Mouse (Mus musculus) cerebellum, adult 11 months (tissue): ENCODE measurements at regions not wholly inside any gene's neighbourhood (a gene's known extent, or its start where the extent isn't known, plus 50 kb on each side); places are given as distances from the start of the nearest gene placed in this dataset.

ENCODE experiments used
- DNase-seq: peaks from one replicate; pipeline ENCODE4 v3.0.0; 2022

DNA sequence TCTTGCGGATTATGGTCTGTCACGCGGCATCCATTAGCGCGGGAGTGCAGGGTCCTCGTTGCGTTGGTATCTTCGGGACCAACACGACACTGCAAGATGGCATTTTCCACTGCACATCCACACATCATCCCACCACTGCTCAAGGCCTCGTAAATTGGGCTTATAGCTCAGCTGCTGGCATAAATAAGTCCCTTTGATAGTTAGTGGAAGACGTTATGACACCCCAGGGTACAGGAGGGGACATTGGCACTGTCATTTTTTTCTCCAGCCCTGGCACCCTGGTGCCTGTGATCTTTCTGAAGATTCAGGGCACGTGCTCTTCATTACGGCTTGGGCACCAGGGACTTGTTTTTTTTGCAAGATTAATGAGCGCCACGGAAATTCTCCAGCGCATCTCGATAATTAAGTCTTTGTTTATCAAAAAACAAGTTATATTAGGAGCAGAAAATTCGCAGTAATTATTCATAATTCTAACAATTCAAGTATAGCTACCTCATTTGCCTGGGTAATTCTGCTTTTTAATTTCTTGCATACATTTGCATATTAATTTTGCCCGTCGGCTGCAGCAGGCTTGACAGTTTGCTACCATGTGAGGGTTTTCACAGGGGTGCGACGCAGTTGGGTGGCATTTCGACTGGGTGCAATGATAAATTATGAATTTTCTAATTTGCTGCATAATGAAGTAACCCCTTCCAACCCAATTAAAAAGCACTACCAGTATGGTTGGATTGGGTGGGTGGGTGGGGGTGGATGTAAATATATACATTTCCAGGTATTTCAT lies 119.1 kb downstream of the Vrk1 start:
- DNase-seq = no peak

DNA sequence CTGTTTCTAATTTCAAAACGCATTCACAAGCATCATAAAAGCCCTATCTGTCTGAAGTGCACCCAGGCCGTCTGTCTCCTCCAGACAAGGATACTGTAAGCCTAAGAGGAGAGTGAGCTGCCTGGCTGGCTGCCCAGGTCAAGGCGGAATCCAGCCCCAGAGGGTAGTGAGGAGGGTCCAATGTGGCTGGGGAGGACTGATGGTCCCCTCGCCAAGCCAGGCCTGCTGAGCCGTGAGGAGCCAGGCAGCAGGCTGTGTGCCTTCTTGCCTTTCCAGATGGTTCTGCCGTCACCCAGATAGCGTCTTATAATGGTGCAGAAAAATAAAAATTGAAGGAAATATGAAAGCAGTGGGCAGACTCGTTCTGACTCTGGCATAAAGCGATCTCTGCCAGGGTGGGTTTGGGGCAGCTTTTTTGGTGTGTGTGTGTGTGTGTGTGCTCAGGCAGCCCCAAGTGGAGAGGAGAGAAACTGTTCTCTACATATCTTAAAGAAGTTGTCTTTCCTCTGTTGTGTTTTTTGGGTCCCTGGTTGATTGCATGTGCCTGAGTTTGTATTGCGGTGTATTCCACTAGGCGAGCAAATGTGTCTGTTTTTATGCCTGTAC lies 120.1 kb downstream of the Vrk1 start:
- DNase-seq = no peak

DNA sequence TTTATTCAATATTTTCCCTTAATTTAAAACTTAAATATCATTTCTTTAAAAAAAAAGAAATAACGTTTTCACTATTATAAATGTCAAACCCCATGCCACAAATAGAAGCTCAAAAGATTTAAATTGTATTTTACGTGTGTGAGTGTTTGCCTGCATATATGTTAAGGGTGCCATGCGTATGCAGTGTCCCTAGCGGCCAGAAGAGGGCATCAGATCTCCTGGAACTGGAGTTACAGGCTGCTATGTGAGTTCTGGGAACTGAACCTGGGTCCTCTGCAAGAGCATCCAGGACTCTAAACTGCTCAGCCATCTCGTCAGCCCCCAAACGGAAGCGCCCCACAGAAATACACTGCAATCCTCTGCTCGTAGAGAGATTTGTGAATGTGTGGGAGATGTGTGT lies 122.7 kb downstream of the Vrk1 start:
- DNase-seq = no peak

DNA sequence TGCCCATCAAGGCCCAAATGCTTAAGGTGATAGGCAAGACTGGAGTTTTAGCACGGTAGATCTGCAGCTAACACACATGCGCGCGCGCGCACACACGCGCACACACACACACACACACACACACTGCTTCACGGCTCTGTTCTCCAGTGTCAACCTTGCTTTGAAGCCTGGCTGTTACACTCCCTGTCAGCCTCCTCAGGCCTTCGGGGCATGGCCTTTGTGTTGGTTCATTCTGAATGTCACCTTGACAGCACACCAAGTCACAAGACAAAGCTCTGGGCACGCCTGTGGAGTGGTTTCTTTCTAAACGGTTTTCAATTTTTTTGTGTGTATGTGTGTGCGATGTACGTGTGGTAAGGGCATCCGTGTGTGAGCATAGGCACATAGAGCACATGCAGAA lies 128.4 kb downstream of the Vrk1 start:
- no peak for DNase-seq

DNA sequence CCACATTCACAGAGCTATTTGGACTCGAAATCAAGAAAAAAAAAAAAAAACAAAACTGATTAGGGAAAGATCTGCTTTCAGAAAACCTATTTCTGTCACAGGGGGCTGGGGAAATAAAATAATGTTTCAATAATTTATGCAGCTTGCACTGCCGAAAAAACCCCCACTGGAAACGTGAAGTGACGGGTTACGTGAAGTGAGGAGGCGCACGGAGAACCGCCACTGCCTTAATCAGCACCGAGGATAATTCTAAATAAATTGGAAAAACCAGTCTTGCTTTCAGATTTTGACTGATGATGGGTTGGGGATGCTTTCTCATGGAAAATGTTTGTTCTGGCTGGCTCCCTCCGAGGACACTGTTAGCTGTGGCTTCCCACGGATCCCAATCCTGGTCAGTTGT lies 129.5 kb downstream of the Vrk1 start:
- no peak for DNase-seq

DNA sequence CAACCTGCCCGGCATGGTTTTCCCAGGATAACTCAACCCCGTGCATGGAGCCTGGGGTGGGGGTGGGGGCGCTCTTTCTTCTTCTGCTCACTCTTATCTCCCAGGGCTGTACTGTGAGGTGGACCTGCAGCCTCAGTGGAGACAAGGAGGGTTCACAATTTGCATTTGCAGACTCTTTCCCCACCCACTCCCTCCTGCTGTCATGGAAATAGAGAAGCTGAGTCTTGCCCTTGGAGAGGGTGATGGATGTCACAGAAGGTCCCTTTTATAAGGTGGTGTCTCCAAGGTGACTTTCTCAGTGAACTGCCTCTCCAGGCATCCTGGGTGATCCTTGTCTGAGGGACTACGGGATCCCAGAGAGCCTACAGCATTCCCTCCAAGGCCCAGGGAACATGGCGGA lies 129.9 kb downstream of the Vrk1 start:
- no peak for DNase-seq

DNA sequence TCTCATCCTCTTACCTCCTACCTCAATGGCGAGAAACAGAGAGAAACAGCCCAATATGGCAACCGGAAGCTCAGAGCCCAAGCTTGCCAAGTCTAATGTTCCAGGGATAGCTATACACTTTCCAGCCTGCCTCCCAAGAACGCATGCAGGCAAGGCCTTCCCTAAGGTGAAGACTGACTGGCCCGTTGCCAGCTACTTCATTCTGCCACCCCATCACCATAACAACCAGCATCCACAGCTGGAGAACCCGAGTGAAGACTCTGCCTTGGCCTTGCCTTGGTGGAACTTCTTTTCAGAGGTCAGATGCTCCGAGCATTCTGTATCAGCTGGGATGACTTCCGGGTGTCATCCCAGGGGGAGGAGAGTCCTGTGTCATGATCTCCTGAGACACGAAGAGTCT lies 130.6 kb downstream of the Vrk1 start:
- no peak for DNase-seq

DNA sequence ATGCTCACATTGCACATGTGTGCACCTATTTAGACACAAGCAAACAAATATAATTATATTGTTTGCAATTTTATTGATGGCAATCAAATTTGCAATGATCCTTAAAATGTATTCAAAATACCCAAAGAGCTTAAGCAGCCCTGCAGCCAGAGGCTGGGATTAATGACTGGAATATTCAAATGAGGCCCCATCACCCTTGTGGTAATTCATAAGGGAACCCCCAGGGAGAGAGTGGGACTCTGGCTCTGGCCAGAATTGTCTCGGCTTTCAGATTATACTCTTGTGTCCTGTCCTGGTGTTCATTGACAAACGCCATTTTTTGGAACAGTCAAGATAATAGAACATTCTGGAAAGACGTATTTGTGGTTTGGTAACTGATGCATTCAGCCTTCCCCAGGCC lies 133.5 kb downstream of the Vrk1 start:
- DNase-seq = no peak

DNA sequence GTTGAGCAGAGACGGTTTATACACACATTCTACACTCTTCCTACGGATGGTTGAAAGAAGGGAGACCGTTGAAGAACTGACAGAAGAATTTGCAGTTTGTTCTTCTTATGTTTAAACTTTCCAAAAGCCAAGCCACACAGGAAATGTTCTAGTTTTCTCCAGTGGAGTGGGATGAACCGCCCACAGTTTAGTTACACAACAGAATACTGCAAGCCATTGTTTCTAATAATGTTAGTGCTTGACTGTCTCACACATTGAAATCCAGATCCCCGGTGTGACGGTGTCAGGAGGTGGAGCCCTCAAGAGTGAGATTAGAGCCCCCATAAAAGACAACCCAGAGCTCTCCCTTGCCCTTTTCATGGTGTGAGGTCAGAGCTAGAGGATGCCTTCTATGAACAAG lies 146.8 kb downstream of the Vrk1 start:
- no peak for DNase-seq

DNA sequence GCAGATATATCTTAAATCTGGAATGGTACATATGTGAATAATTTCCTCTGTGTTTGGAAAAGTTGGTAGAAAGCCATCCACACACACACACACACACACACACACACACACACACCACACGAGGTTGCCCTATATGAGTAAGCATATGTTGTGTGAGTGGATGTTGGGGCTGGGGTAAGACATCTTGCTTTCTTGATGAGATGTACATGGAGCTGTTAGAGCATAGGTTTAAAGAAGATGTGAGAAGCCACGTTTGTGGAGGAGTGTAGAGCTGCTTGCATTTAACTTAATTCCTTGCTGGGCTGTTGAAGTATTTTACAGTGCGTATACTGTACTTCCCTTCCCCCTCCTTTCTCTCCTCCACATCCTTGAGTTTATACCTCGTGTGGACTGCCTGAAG lies 147.8 kb downstream of the Vrk1 start:
- DNase-seq = no peak

DNA sequence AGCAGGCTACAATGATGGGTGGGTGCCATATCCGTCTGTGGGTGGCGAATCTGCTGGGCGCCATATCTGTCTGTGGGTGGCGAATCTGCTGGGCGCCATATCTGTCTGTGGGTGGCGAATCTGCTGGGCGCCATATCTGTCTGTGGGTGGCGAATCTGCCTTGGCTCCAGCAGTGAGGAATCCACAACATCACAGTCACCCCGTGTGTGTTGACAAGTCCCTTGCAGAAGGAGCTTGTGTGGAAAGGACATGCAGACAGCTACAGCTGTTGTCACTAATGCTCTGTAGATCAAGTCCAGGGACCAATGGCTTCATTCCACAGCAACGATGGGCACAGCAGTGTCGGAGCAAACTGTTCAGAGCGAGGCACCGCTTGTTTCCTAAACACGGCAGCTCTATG lies 148.6 kb downstream of the Vrk1 start:
- no peak for DNase-seq

DNA sequence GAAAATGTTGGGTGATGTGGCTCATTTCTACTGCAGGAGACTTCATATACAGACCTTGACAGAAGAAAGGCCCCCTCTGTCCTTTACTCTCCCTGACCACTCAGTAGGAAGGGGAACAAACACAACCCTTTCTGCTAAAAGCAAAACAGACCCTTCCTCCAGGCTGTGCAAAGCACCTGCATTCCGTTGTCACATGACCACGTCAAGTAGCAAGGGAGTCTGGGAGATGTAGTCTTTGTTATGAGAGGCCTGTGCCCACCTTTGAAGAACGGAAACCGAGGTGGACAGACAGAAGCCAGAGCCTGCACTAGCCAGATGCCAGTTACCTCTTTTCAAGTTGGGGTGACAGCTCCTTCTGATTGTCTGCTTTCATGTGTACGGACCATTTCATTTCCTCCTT lies 161.3 kb downstream of the Vrk1 start:
- DNase-seq = no peak

DNA sequence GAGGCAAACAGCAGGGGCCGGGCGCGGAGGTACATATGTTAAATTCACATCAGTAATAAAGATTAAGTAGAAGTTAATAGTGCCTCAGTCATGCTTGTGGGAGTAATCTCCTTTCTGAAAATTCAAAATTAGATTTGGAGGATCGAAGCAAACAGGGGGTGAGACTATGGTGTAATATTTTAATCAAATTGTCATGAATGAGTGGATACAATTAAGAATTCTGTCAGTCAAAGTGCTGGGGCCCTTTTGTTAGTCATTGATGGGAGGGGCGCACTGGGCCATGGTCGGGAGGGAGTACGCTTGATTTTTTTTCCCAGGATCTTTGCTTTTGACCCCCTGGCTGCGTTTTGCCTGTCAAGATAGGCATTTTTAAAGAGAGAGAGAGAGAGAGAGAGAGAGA lies 163.2 kb downstream of the Vrk1 start:
- DNase-seq = no peak

DNA sequence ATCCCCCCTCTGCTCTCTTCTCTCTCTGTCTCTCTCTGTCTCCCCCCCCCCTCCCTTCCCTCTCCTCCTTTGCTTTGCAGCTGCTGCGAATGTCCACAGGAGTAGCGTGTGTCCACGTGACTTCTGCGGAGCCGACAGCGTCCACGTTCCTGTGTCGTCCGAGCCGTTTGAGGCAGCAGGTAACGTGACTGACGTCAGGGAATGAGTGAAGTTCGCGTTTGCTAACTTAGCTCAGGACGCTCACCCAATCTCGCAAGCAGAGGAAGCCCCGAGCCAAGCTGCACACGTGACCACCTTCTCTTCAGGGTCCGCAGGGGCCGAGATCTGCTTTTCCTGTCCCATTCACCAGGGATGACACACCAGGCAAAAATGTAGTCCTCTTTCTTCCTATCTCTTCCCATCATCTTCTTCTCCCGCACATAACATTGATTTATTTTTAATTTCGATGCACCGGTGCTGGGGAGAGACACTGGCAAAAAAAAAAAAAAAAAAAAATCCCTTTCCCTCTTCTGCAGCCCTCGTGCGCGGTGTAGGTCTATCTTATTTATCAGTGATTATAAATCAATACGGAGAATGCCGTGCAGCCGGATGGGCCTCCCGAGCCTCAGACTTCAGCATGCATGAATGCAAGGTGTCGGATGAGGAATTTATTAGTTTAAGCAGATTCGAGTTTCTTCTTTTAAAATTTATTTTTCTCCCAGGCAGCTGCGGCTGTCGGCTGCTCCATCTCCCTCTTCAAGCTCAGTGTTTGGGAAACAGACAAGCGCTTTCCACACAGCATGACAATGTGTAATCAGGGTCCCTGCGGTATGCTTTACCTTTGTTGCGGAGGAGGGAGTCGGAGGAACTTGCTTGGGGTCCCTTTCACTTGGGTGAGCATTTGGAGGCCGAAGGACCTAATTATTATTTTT lies 164.3 kb downstream of the Vrk1 start:
- DNase-seq = no peak

DNA sequence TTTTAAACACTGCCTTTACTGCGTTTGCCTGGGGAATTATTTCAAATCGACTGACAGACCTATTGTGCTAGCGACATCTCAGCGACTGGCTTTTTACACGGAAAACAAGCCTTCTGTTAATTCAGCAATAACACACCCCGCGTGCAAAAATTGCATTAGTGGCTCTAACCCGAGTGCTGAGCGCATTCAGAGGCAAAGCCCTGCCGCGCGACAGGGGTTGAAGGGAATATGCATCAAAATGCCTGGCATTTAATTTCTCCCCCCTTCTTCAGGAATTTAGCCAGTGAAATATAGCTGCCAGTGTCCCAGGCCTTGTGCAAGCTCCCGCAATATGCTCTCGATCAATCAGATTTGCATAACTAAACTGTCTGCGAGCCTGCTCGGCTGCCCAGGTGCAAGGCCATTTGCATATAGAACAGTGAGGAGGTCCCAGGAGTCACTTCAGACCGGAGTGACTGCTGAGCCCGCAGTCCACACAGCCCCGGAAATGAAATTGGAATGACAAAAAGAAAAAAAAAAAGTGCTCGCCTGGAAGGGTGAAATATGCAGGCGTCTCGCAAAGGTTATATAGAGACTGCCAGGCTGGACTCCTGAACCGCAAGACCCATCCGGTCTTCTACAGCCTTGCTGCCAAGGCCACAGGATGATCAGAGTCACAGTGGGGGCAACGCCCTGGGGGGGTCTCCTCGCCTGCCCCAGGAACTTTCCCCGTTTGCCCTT lies 165.1 kb downstream of the Vrk1 start:
- no peak for DNase-seq

DNA sequence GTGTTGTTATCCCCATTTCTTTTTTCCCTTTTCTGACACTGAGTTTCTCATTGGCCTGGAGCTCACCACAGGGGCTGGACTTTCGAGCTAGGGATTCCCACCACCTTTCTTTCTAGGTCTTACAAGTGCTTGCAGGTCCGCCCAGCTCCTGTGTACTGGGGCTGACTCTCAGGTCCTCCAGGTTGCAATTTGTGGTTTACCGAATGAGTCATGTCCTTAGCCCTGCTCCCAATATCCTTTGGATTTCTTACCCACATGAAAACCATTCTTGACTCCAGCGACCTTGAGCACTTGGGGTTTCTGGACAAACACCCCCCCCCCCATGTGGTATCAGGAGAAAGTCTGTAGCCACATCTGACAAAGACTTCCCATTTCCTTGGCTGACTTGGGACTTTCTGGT lies 167.3 kb downstream of the Vrk1 start:
- no peak for DNase-seq

DNA sequence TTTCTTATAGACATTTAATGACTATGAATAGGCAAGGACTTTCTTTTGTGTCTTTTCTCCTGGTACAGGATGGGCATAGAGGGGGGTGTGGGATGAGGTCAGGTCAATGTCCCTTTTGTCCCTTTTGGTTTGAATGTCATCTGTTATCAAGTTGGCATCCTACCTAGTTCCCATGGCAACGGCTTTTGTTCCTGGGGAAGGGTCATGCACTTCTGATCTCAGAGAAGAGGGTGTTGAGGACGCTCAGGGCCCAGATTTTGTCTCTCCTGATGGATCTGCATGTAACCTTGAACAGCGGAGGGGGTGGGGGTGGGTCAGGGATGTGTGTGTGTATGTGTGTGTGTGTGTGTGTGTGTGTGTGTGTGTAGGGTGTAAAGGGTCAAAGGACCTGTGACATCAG lies 167.8 kb downstream of the Vrk1 start:
- no peak for DNase-seq

DNA sequence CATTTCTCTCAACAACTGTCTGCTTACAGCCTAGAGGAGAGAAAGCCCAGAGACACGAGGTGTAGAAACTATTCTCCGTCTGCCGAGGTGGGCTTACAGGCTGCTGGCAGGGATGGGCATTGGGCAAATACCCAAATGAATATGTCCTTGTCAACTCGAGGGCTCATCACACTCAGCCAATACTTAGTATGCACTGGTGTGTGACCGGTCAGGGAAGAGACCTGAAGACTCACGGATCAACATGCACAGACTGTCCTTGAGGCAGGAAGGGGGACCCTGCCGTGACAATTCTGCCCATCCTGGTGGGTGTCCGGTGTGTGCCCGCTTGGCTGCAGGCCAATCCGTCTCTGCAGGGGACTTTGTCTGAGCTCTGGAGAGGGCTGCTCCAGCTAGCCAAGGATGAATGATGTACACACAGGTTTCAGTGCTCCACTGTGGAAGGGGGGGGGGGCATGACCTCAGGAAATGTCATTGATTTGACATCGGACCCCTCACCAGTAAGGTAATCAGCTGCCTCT lies 168.7 kb downstream of the Vrk1 start:
- no peak for DNase-seq

DNA sequence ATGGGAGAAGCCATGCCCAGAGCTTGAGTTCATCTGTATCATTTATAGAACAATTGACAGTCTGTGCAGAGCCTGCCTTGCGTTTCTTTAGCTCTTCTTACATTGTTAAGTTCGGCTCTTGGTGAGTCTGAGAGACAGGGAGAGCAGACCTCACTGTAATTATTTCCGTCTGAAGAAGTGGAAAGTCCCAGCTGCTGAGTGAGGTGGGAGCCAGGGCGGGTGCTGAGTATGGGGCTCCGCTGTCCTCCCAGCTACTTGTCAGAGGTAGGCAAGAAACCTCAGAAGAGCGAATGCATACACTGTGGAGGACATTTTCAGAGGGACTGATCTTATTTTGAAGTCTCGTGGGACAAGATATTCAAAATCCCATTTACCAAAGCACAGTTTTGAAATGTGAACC lies 172.9 kb downstream of the Vrk1 start:
- DNase-seq = no peak

DNA sequence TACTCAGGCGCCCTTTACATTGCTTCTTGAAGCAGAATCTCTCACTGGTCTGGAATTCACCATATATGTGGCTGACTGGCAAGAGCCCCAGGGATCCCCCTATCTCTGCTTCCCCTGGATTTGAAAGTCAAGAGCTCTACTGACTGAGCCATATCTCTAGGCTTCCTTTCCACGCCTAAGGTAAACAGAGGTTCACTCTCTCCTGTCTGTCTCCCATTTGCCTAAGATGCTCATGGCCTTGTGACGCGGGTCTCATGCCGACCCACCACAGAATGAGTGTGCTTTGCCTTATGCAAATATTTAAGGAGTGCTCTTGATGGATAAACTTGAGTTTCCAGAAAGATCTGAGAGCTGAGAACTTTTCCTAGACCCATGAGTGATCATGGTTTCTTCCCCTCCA lies 173.9 kb downstream of the Vrk1 start:
- DNase-seq = no peak

DNA sequence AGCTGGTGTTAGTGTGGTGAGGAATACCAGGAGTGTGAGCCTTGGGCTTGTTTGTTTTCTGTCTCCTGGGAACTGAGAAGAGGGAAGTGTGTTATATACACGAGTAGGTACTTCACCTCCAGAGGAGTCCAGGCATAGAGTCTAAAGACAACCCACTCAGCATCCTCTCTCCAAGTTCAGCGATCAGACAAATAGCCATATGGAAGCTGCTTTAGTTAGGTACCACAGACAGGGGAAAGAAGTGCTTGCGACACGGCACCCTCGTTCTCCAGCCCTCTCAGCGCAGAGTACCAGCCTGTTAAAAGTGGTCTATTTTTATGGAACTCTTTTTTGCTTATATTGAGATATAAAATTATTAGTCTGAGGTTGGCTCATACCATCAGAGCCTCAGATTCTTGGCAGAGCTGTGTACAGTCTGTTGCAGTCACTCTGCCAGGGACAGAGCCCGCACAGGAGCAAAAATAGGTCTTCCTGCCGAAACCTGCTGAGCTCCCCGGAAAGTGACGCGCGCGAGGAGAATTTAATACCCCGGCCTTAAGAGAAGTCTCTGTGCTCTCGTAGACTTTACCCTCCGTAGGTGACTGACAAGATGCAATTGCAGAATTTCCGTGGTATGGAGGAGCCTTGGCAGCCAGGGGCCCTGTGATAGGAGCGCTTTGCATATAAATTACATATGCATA lies 175.5 kb downstream of the Vrk1 start:
- peak; percentile 78 for DNase-seq

DNA sequence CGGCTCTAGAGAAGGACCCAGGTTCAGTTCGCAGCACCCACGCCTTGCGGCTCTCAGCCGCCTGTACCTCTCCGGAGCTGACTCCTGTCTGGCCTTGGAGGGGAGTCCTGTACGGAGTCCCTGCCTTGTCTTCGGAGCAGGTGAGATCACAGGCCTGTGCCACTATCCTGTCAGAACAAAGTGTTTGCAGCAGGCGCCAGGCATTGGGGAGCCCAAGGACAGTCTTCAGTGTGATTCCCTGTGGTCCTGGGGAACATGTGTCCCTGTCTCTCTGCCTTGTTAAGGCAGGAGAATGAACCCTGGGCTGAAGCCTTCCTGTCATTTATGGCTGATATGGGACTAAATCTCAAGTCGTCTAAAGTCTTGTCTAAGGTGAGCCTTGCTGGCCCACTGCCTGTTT lies 176.5 kb downstream of the Vrk1 start:
- no peak for DNase-seq
